Mouse (Mus musculus) embryonic fibroblast, embryonic 13.5 days (primary cell): Measurements from ENCODE around the gene Atp6v0d1.

Experiments used
- CTCF ChIP-seq: IDR thresholded peaks from 2 replicates; pipeline ENCODE4 v1.5.1; 2011; ENCODE audit warnings: mild to moderate bottlenecking, control low read depth, low read length, moderate library complexity, borderline replicate concordance; ENCODE audit not compliant: insufficient read depth
- POLR2A ChIP-seq: IDR thresholded peaks from 2 replicates; pipeline ENCODE4 v1.6.1; 2011; ENCODE audit warnings: low read depth, mild to moderate bottlenecking, control low read depth, low read length, moderate library complexity

- no peak for TF ChIP-seq POLR2A
- no peak for TF ChIP-seq CTCF
Observed at GRCm38 (mm10) chr8:105538940-105539339, 26.9 kb downstream of the Atp6v0d1 start.
